Mouse (Mus musculus) embryonic facial prominence, embryonic 14.5 days (tissue): ENCODE data around the gene Sik1. TPM values are rescaled to one million over a fixed set of nuclear protein-coding genes. Genes with fewer than 3 reads are reported as not detected.

Experiments
- ATAC-seq: fragments of 200-750 bp; cut with Nextera tagmentation; 2 replicates; pipeline ENCODE4 v1.8.0; 2017; ENCODE audit warnings: low read depth, moderate number of reproducible peaks, moderate TSS enrichment
- DNase-seq: peaks from one replicate; pipeline ENCODE4 v3.0.0-alpha.2; 2015; ENCODE audit warnings: low spot score
- H3K27ac ChIP-seq: fragments of 300-500 bp; sonication (generic); replicated peaks from 2 replicates; pipeline ENCODE4 v1.5.1; 2014; ENCODE audit warnings: low read depth, mild to moderate bottlenecking, low read length, moderate library complexity
- H3K27me3 ChIP-seq: fragments of 300-500 bp; sonication (generic); replicated peaks from 2 replicates; pipeline ENCODE4 v1.6.1; 2014; ENCODE audit warnings: low read length; ENCODE audit not compliant: control insufficient read depth, insufficient read depth
- H3K36me3 ChIP-seq: fragments of 300-500 bp; sonication (generic); 2 replicates; pipeline ENCODE4 v1.6.1; 2014; ENCODE audit warnings: low read length, mixed read lengths; ENCODE audit not compliant: control insufficient read depth, insufficient read depth
- H3K4me1 ChIP-seq: fragments of 300-500 bp; sonication (generic); 2 replicates; pipeline ENCODE4 v1.6.1; 2014; ENCODE audit warnings: antibody characterized with exemption, low read length; ENCODE audit not compliant: control insufficient read depth, insufficient read depth
- H3K4me2 ChIP-seq: fragments of 300-500 bp; sonication (generic); 2 replicates; pipeline ENCODE4 v1.6.1; 2014; ENCODE audit warnings: low read depth, mild to moderate bottlenecking, low read length, moderate library complexity, mixed read lengths
- H3K4me3 ChIP-seq: fragments of 300-500 bp; sonication (generic); 2 replicates; pipeline ENCODE4 v1.5.1; 2014; ENCODE audit warnings: low read depth, mild to moderate bottlenecking, low read length
- H3K9ac ChIP-seq: fragments of 300-500 bp; sonication (generic); 2 replicates; pipeline ENCODE4 v1.6.1; 2014; ENCODE audit warnings: low read depth, mild to moderate bottlenecking, low read length, moderate library complexity, mixed read lengths
- H3K9me3 ChIP-seq: fragments of 300-500 bp; sonication (generic); 2 replicates; pipeline ENCODE4 v1.6.1; 2016; ENCODE audit warnings: low read length; ENCODE audit not compliant: control insufficient read depth
- WGBS: fragments of 180-500 bp; shearing (Covaris S2); extraction: QIAGEN DNeasy Blood & Tissue Kit; methylation state at CpG from one replicate; pipeline ENCODE4 v1.1.7; 2014; 5-methylcytosine and 5-hydroxymethylcytosine counted together
- polyA plus RNA-seq: library from polyadenylated mRNA; unstranded; fragments of >200 nt; fragmentation: Nextera tagmentation; extraction: Ambion mirVana; gene quantifications from 2 replicates; pipeline ENCODE4 v1.2.1, GENCODE M21; 2014

Gene Sik1
- polyA plus RNA-seq, 1 experiment from 2014 or later = 27.8 TPM

DNA sequence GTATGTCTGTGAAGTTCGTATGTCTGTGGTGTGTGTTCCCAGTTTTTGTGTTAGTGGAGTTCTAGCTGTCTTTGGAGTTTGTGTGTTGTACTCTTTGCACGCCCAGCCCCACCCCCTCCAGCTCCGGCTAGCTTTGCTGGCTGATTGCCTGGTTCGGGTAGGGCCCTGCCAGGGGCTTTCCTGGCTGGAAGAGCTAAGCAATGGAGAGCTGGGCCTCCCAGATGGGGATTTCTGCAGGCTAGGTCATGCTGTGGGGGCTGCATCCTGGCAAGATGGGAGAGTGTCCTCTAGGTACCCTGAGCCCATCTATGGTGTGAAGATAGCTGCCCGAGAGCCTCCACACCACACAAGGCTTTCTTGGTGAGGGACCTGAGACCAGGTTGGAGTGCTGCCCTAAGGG is 28.4 kb downstream of the Sik1 start:
- Histone ChIP-seq H3K9ac (peak overlapping the region; percentile 25; the same call in 1 of the 2 replicates), H3K4me3 (no peak overlapping the region), H3K9me3 (no peaks in the 10 kb centered on the region), H3K36me3 (no peaks in the 10 kb centered on the region), H3K4me2 (no peak overlapping the region), H3K27me3 (no peaks in the 10 kb centered on the region), H3K4me1 (peaks cover 27% of the 10 kb centered on the region), H3K27ac (peak overlapping the region; percentile 88)
- 27% methylated on average over 5 of the region's 5 CpGs for WGBS
- ATAC-seq (peak; percentile 72), DNase-seq (peak; percentile 92)

DNA sequence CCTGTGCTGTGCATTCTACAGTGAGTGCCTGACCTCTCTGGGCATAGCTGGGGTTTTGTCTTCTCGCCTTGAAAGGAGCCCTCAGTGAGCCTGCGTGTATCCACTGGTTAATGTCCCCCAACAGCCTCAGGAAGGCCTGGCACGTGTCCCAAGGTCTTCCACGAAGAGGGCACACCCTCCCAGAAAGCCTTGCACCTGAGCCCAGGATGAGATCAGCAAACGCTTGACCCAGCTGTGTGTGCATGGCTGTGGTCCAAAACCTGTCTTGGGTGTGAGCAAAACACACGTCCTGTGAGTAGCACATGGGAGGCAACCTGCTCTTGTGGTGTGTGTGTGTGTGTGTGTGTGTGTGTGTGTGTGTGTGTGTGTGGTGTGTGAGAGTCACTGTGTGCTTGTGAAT is 28.9 kb downstream of the Sik1 start:
- Histone ChIP-seq H3K4me1 (peaks cover 27% of the 10 kb centered on the region), H3K27ac (peak overlapping the region; percentile 88), H3K9me3 (no peaks in the 10 kb centered on the region), H3K27me3 (no peaks in the 10 kb centered on the region), H3K4me2 (no peak overlapping the region), H3K9ac (no peak overlapping the region), H3K4me3 (no peak overlapping the region), H3K36me3 (no peaks in the 10 kb centered on the region)
- DNase-seq (peak; percentile 76), ATAC-seq (0 out of 2 replicates have a peak, but pooled peaks have one; percentile 7)
- WGBS = 36% methylated on average over 6 of the region's 6 CpGs

DNA sequence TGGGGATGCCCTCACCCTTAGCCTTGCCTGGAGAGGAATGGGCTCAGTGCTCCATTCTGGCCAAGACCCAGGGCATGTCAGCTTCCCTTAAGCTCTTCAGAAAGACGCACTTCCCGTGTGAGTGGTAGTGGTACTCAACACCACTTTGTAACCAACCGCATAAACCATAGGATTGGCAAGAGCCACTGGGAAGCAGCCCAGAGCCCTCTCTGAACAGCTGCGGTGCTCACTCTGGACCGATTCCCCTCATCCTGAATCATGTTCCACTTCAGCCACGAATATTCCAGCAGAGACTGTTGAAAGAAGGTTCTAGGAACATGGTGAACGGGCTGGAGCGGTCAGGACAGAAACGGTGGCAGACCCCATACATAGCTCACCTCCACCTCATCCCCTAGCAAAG is 29.9 kb downstream of the Sik1 start:
- H3K9me3 ChIP-seq = no peaks in the 10 kb centered on the region
- no peak for DNase-seq
- H3K27me3 ChIP-seq = no peaks in the 10 kb centered on the region

DNA sequence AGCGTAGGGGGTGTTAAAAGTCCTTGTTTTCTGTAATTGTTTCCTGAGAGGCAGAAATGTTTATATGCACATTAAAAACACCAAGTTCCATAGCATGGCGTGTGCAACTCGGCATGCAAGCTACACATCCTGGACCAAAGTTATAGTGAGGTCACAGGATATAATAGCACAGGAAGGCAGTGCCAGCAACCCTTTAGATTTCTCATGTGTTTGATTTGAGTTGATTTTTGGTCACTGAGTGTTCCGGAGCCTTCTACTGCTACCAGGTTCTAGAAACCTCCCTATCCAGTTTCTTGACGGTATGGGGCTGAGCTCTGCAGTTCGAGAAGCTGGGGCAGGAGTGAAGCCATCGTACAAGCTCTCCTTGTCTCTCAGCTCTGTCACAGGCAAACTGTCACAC is 30.8 kb downstream of the Sik1 start:
- WGBS = 83% methylated on average over 7 of the region's 7 CpGs
- Histone ChIP-seq H3K27me3 (no peaks in the 10 kb centered on the region), H3K4me2 (no peak overlapping the region), H3K9ac (no peak overlapping the region), H3K4me1 (peaks cover 26% of the 10 kb centered on the region), H3K4me3 (no peak overlapping the region), H3K36me3 (no peaks in the 10 kb centered on the region), H3K27ac (no peak overlapping the region), H3K9me3 (no peaks in the 10 kb centered on the region)
- ATAC-seq (no peak), DNase-seq (no peak)

More for the DNA sequence above, 29.9 kb downstream of the Sik1 start:
- Histone ChIP-seq H3K36me3 (no peaks in the 10 kb centered on the region), H3K4me1 (peaks cover 30% of the 10 kb centered on the region), H3K4me3 (no peak overlapping the region), H3K4me2 (no peak overlapping the region), H3K27ac (no peak overlapping the region), H3K9ac (no peak overlapping the region)
- no peak for ATAC-seq
- WGBS = 85% methylated on average over 9 of the region's 9 CpGs

DNA sequence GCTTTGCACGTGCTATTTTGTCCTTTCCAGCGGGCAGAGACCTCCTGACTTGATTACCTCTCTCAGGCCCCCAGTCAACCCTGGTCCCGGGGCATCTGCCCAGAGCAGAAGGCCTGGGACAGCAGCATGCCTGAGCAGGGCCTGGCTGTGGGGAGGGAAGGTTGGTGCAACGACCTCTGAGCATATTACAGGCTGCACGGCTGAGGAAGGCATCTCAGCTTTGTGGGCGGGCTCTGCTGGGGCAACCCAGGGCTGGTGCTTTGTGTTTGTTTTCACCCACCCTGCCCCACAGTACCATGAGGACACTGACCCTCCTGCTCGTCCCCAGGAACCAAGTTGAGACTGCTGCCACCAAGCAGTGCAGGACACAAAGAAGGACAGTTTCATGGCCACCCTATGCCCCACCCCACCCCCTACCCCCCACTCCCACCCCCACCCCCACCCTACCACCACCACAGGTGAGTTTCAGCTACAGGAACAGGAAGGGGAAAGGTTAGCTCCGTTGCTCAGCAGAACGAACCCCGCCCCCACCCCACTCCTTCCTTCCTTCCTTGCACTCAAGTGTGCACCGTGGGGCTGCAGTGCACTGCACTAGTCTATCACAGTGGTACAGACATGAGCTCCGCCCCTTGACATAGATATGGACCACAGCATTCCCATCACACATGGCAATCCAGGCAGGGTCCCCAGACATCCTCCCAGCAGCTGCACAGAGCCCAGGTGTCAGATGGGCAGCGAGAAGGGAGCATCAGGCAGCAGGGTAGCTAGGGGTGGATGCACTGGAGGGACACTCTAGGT is 34.3 kb downstream of the Sik1 start:
- Histone ChIP-seq H3K27me3 (no peaks in the 10 kb centered on the region), H3K9ac (0 out of 2 replicates have a peak overlapping the region, but pooled peaks have one; percentile 28), H3K9me3 (no peaks in the 10 kb centered on the region), H3K4me1 (peaks cover 4% of the 10 kb centered on the region; the same call in 1 of the 2 replicates), H3K36me3 (no peaks in the 10 kb centered on the region), H3K4me2 (no peak overlapping the region), H3K4me3 (no peak overlapping the region), H3K27ac (no peak overlapping the region)
- ATAC-seq (0 out of 2 replicates have a peak, but pooled peaks have one; percentile 31), DNase-seq (no peak)
- WGBS = 47% methylated on average over 10 of the region's 13 CpGs

DNA sequence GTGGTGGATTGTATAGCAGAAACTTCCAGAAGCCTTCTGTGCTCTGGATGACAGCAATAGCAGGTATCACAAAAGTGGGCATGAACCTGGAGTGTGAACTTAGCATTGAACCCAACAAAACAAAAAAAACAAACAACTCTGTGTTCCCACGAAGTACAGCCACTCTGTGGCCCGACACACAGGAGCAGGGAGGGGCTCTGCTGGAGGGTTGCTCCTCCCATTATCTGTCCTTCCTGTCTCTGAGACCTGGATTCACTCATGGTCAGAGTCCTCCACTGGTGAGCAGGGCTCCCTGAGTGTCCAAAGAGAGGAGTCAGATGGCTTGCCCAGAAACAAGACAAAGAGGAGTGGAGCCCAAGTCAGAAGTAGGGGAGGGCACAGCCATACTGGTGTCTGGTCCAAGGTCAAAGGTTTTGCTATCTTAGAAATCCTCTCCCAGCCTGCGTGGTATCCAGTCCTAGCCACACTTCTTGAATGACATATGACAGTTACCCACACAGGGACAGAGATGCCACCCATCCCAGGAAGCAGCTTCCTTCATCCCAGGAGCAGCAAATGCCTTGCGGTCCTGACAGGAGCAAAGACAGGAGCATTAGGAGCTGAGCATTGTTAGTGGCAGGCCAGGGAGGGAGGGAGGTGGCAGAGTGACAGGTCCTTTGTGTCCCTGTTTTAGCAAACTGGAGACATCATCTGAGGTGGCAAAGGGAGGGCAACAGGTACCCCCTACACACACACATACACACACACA is 35.3 kb downstream of the Sik1 start:
- no peak overlapping the region for H3K4me2 ChIP-seq
- H3K27me3 ChIP-seq = no peaks in the 10 kb centered on the region
- DNase-seq (no peak), ATAC-seq (no peak)
- no peaks in the 10 kb centered on the region for H3K36me3 ChIP-seq
- 38% methylated on average over 4 of the region's 4 CpGs for WGBS
- H3K9ac ChIP-seq = no peak overlapping the region
- no peak overlapping the region for H3K4me3 ChIP-seq
- H3K27ac ChIP-seq = no peak overlapping the region
- 0 out of 2 replicates have a peak, but pooled peaks cover 3% of the 10 kb centered on the region for H3K4me1 ChIP-seq
- no peaks in the 10 kb centered on the region for H3K9me3 ChIP-seq

DNA sequence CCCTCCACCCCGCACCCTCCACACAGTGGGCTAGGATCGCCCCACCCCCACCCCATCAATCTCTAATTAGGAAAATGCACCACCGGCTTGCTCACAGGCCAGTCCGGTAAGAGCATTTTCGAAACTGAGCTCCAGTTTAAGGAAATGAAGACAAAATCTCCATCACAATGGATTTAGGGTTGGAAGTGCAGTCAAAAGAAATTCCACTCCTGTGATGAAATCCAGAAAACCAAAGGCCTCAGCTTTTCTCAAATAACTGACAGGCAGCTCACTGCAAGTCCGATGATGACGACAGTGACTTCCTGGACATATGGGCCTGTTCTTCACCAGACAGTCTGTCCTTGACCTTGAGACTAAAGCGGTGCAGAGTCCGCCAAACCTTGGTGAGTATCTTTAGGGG is 36.2 kb downstream of the Sik1 start:
- Histone ChIP-seq H3K4me3 (no peak overlapping the region), H3K4me2 (no peak overlapping the region), H3K4me1 (0 out of 2 replicates have a peak, but pooled peaks cover 3% of the 10 kb centered on the region), H3K9ac (no peak overlapping the region), H3K27ac (no peak overlapping the region), H3K36me3 (no peaks in the 10 kb centered on the region), H3K9me3 (no peaks in the 10 kb centered on the region), H3K27me3 (no peaks in the 10 kb centered on the region)
- no peak for DNase-seq
- no peak for ATAC-seq
- WGBS = 60% methylated on average over 9 of the region's 9 CpGs

DNA sequence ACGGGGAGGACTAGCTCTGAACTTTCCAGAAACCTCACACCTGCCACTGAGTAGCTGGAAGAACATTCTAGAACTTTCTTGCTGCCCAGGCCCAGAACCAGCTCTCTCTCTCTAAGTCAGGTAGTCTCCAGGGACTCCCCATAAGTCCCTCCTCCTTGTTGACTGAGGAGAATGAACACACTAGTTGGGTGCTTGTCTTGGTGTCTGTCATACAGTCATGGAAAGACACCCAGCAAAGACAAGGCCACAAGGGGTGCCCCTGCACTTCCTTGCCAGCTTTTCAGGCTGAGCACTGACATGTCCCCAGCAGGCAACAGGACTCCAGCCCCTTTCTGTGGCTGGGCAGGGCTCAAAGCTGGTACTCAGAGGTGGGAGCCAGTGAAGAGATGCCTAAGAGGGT is 37.8 kb downstream of the Sik1 start:
- Histone ChIP-seq H3K9me3 (no peaks in the 10 kb centered on the region), H3K4me1 (0 out of 2 replicates have a peak, but pooled peaks cover 3% of the 10 kb centered on the region), H3K27ac (no peak overlapping the region), H3K36me3 (no peaks in the 10 kb centered on the region), H3K27me3 (no peaks in the 10 kb centered on the region), H3K4me3 (no peak overlapping the region), H3K9ac (no peak overlapping the region), H3K4me2 (no peak overlapping the region)
- ATAC-seq = no peak
- 92% methylated on average over 1 of the region's 1 CpGs for WGBS
- DNase-seq = no peak
